Mouse (Mus musculus) Patski (cell line): ENCODE measurements around the gene Olfml3. TPM values are rescaled to one million over a fixed set of nuclear protein-coding genes. Genes with fewer than 3 reads are reported as not detected.
A peak's percentile ranks its signal among the peaks of the same experiment; 100 is the strongest.

Source experiments
- ATAC-seq: fragments of 100-300 bp; one replicate; pipeline ENCODE4 v1.8.0; 2021
- CTCF ChIA-PET: fragments of 350-600 bp; sonication (Branson Sonifier 250); formaldehyde crosslinking; loops from one replicate; lab custom pipeline; 2022; ENCODE audit warnings: inconsistent platforms; lab: Charles Lee
- POLR2A ChIA-PET: fragments of 350-600 bp; sonication (Branson Sonifier 250); formaldehyde crosslinking; loops from one replicate; lab custom pipeline; 2022; ENCODE audit warnings: antibody characterized with exemption, inconsistent platforms; lab: Charles Lee
- DNase-seq: peaks from one replicate; pipeline ENCODE4 v3.0.0-alpha.2; 2011; ENCODE audit warnings: low read depth, low spot score
- H3K27me3 ChIP-seq: fragments of 371-371 bp; one replicate; pipeline ENCODE4 v1.5.1; 2021
- CTCF ChIP-seq: fragments of 100-300 bp; IDR thresholded peaks from one replicate; pipeline ENCODE4 v1.5.1; 2021
- in situ Hi-C: fragments of 300-500 bp; cut with MboI; formaldehyde crosslinking; loops from 3 replicates; pipeline ENCODE4 v1.11.1; 2018; ENCODE audit warnings: low pct_unique_long_range_greater_than_20kb, mixed read lengths
- polyA plus RNA-seq: library from polyadenylated mRNA; unstranded; gene quantifications from one replicate; pipeline ENCODE4 v1.2.3, GENCODE M21; 2021

Olfml3 gene
- polyA plus RNA-seq, result 3.5 TPM

GRCm38 (mm10) chr3:103737778-103738571, at the start of gene Olfml3:
Gene Olfml3 (minus strand): TSS chr3:103738001.
- TF ChIP-seq CTCF, result no peak
- in situ Hi-C loops, result loop anchor here (5.0 kb wide), 4 partner anchors 56 to 346 kb away; no protein-coding TSS in a partner anchor
- no peaks in the 10 kb centered on the region for H3K27me3 ChIP-seq
- ChIA-PET POLR2A (interaction anchor here (0.6 to 1.1 kb wide), 4 partner anchors 17 to 576 kb away, joined by 3 to 8 read pairs (median 3); no protein-coding TSS in a partner anchor), CTCF (interaction anchor here (0.6 to 5.7 kb wide), 36 partner anchors 9 to 765 kb away, joined by 3 to 48 read pairs (median 4); no protein-coding TSS in a partner anchor)
- DNase-seq, result peak; percentile 61
- peak; percentile 63 for ATAC-seq

GRCm38 (mm10) chr3:103787225-103787624, 49.4 kb upstream of the Olfml3 start:
- POLR2A ChIA-PET, result interaction anchor here (1.1 kb wide), 1 partner anchor 16 kb away, joined by 4 read pairs; no protein-coding TSS in a partner anchor
- TF ChIP-seq CTCF, result no peak
- ATAC-seq (no peak), DNase-seq (no peak)
- CTCF ChIA-PET, result interaction anchor here (0.8 to 1.6 kb wide), 4 partner anchors 9 to 16 kb away, joined by 3 to 4 read pairs (median 4); no protein-coding TSS in a partner anchor
- in situ Hi-C loops, result no loop called here
- no peaks in the 10 kb centered on the region for H3K27me3 ChIP-seq

GRCm38 (mm10) chr3:103782844-103783609, 45.2 kb upstream of the Olfml3 start:
- TF ChIP-seq CTCF, result no peak
- DNase-seq (no peak), ATAC-seq (no peak)
- no peaks in the 10 kb centered on the region for H3K27me3 ChIP-seq
- in situ Hi-C loops, result no loop called here
- POLR2A ChIA-PET, result interaction anchor here (0.9 to 1.0 kb wide), 3 partner anchors 8 to 10 kb away, joined by 3 read pairs; no protein-coding TSS in a partner anchor
- CTCF ChIA-PET, result interaction anchor here (1.1 to 1.9 kb wide), 4 partner anchors 9 to 30 kb away, joined by 4 to 12 read pairs (median 4); no protein-coding TSS in a partner anchor

DNA sequence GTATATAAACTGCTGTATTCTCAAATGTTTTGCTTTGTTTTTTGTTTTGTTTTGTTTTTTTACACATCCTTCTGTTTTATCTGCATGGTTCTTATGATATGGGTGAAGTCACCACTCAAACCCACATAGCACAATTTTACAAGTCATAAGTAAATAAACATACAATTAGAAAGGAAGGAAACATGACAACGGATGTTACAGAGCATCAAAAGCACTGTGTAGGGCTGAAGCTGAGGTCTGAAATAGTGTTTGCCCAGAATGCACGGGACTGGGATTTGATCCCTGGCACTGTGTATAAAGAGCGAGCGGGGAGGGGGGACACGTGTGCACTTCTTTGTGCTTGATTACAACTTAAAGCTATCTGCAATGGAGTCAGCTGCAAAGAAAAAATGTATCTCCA, 43.0 kb upstream of the Olfml3 start:
- in situ Hi-C loops, result no loop called here
- ChIA-PET POLR2A (no interaction called here), CTCF (no interaction called here)
- H3K27me3 ChIP-seq, result no peaks in the 10 kb centered on the region
- TF ChIP-seq CTCF, result no peak
- DNase-seq (no peak), ATAC-seq (no peak)

DNA sequence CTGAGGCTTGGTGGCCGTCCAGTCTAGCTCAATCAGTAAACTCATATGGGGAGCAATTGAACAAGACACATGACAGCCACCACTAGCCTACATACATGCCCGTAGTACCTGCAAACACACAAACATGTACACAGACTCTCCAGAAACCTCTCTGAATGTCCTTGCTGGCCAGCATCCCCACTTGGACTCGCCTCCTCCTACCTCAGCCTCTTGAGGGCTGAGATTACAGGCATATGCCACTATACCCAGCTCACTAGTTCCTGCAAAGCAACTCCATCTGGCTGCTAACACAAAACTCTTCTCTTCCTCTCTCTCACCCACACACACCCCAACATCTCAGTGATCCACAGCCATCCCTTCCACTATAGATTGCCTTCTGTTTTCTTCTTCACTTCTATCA, 42.5 kb upstream of the Olfml3 start:
- no peaks in the 10 kb centered on the region for H3K27me3 ChIP-seq
- ChIA-PET CTCF (interaction anchor here (2.9 kb wide), 1 partner anchor 9 kb away, joined by 9 read pairs; no protein-coding TSS in a partner anchor), POLR2A (no interaction called here)
- DNase-seq (no peak), ATAC-seq (no peak)
- no peak for TF ChIP-seq CTCF
- in situ Hi-C loops, result no loop called here

DNA sequence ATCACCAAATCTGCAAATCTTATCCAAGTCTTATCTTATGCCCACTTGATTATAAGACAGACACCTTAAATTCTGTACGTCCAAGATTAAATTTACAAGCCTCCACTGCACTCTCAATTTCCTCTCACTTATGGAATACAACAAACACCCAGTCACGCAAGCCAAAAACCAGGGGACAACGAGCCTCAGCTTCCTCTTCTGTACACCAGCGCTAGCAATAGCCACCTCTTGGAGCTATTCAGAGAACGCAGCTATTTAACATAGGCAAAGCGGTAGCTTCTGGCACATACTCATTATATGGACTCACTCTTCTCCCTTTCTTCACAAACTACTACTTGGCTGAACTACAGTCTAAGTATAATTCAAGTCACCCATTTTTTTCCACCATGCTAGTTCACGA, 41.4 kb upstream of the Olfml3 start:
- TF ChIP-seq CTCF, result no peak
- DNase-seq (no peak), ATAC-seq (no peak)
- in situ Hi-C loops, result no loop called here
- ChIA-PET POLR2A (interaction anchor here (2.0 kb wide), 1 partner anchor 11 kb away, joined by 4 read pairs; no protein-coding TSS in a partner anchor), CTCF (interaction anchor here (1.0 to 2.9 kb wide), 3 partner anchors 8 to 10 kb away, joined by 3 to 9 read pairs (median 4); no protein-coding TSS in a partner anchor)
- no peaks in the 10 kb centered on the region for H3K27me3 ChIP-seq

DNA sequence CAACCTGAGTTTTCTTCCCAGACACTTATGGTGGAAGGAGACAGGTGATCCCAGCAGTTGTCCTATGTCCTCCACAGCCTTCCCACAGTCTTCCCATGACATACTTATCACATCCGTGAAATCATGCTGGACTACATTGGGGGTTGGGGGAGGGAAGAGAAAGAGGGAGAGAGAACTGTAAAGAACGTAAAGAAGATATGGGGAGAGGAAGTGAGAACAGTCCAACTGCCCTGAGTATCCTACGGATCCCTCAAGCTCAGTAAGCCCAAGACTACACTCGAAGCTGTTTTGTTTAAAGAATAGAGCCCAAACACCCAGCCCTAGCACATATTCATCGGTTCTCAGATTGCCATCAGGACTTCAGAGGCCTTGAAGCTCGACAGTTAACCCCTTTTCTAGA, 40.9 kb upstream of the Olfml3 start:
- no peak for DNase-seq
- no peak for TF ChIP-seq CTCF
- ChIA-PET CTCF (interaction anchor here (1.0 to 2.9 kb wide), 3 partner anchors 9 to 11 kb away, joined by 3 to 9 read pairs (median 4); no protein-coding TSS in a partner anchor), POLR2A (interaction anchor here (2.0 kb wide), 1 partner anchor 12 kb away, joined by 4 read pairs; no protein-coding TSS in a partner anchor)
- ATAC-seq, result no peak
- no peaks in the 10 kb centered on the region for H3K27me3 ChIP-seq
- in situ Hi-C loops, result no loop called here

DNA sequence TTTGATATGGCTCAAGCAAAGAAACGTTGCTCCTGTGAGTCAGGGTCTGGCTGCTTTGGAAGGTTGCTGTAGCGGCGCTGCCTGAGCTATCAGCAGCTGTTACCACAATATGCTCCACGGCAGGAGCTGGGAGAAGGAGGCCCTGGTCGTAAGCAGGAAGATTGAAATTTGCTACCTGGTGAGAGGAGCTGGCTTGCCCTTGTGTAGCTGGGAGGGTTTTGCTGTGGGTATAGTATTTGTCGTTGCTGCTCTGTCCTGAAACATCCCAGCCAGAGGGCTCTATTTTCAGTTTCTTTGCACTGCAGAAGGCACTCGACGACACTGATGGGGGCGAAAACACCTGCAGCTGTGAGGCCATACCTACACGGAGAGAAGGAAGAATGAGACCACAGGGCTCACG, 40.1 kb upstream of the Olfml3 start:
- POLR2A ChIA-PET, result interaction anchor here (2.0 kb wide), 1 partner anchor 12 kb away, joined by 4 read pairs; no protein-coding TSS in a partner anchor
- TF ChIP-seq CTCF, result no peak
- DNase-seq (no peak), ATAC-seq (no peak)
- CTCF ChIA-PET, result interaction anchor here (1.4 to 2.9 kb wide), 2 partner anchors 9 to 11 kb away, joined by 4 to 9 read pairs; no protein-coding TSS in a partner anchor
- in situ Hi-C loops, result no loop called here
- H3K27me3 ChIP-seq, result no peaks in the 10 kb centered on the region

GRCm38 (mm10) chr3:103774009-103774408, 36.2 kb upstream of the Olfml3 start:
- ChIA-PET CTCF (interaction anchor here (0.9 to 1.9 kb wide), 7 partner anchors 9 to 28 kb away, joined by 3 to 8 read pairs (median 4); no protein-coding TSS in a partner anchor), POLR2A (no interaction called here)
- no peak for TF ChIP-seq CTCF
- DNase-seq (no peak), ATAC-seq (no peak)
- in situ Hi-C loops, result no loop called here
- H3K27me3 ChIP-seq, result no peaks in the 10 kb centered on the region

GRCm38 (mm10) chr3:103773508-103773907, 35.7 kb upstream of the Olfml3 start:
- no peak for TF ChIP-seq CTCF
- H3K27me3 ChIP-seq, result no peaks in the 10 kb centered on the region
- DNase-seq, result no peak
- ChIA-PET POLR2A (interaction anchor here (0.8 to 1.0 kb wide), 3 partner anchors 9 to 16 kb away, joined by 3 to 4 read pairs (median 3); no protein-coding TSS in a partner anchor), CTCF (interaction anchor here (0.8 to 2.4 kb wide), 9 partner anchors 9 to 47 kb away, joined by 3 to 12 read pairs (median 4); no protein-coding TSS in a partner anchor)
- ATAC-seq, result no peak
- in situ Hi-C loops, result no loop called here
